Mouse (Mus musculus) CH12.LX (cell line): ENCODE measurements at regions not wholly inside any gene's neighbourhood (a gene's known extent, or its start where the extent isn't known, plus 50 kb on each side); places are given as distances from the start of the nearest gene placed in this dataset.

Experiments used
- DNase-seq: peaks from one replicate; pipeline ENCODE4 v3.0.0-alpha.2; 2013; ENCODE audit errors: extremely low read depth
- H3K27ac ChIP-seq: 2 replicates; pipeline ENCODE4 v1.5.1; 2012; ENCODE audit warnings: low read depth, mild to moderate bottlenecking, control low read depth, moderate library complexity; ENCODE audit not compliant: insufficient read depth
- H3K27me3 ChIP-seq: replicated peaks from 2 replicates; pipeline ENCODE3; 2012; ENCODE audit warnings: inconsistent platforms
- H3K36me3 ChIP-seq, 2 experiments: replicated peaks in 1 of 2; 2 replicates each; pipeline versions ENCODE3 to v1.6.1; 2012; ENCODE audit warnings: inconsistent platforms in 1 of 2, low read length in 1 of 2, mild to moderate bottlenecking in 1 of 2, mixed read lengths in 1 of 2, moderate library complexity in 1 of 2; ENCODE audit not compliant: control insufficient read depth in 1 of 2, insufficient read depth in 1 of 2
- H3K4me1 ChIP-seq, 2 experiments: 2 replicates each; pipeline ENCODE4 v1.6.1; 2012; ENCODE audit warnings: inconsistent platforms in 1 of 2, moderate library complexity in 1 of 2; ENCODE audit not compliant: insufficient read depth in 2 of 2, control insufficient read depth in 1 of 2
- H3K4me2 ChIP-seq: 2 replicates; pipeline ENCODE4 v1.6.1; 2012; ENCODE audit warnings: low read depth, mild to moderate bottlenecking, control low read depth; ENCODE audit not compliant: poor library complexity, insufficient read depth, severe bottlenecking
- H3K4me3 ChIP-seq, 3 experiments: fragments of 150-350 bp in 1 of 3; sonication (generic) in 1 of 3; replicated peaks in 1 of 3; 2 replicates each; pipeline versions ENCODE3 to v1.5.1; 2011 to 2012; ENCODE audit warnings: low read depth in 2 of 3, low read length in 2 of 3, mild to moderate bottlenecking in 2 of 3, moderate library complexity in 2 of 3, control low read depth in 1 of 3, improper control_type of control experiment in 1 of 3, inconsistent platforms in 1 of 3, mixed read lengths in 1 of 3; ENCODE audit not compliant: poor library complexity in 1 of 3
- H3K79me2 ChIP-seq: replicated peaks from 2 replicates; pipeline ENCODE4 v1.6.1; 2012; ENCODE audit warnings: mild to moderate bottlenecking, moderate library complexity; ENCODE audit not compliant: control insufficient read depth, poor library complexity, insufficient read depth, severe bottlenecking; ENCODE audit errors: extremely low read depth
- H3K9ac ChIP-seq: 2 replicates; pipeline ENCODE4 v1.6.1; 2012; ENCODE audit warnings: low read depth, mild to moderate bottlenecking, control low read depth, moderate library complexity; ENCODE audit not compliant: insufficient read depth
- H3K9me3 ChIP-seq: replicated peaks from 2 replicates; pipeline ENCODE3; 2012; ENCODE audit warnings: low read length, inconsistent platforms, mixed read lengths
- ETS1 ChIP-seq: conservative IDR thresholded peaks from 2 replicates; pipeline ENCODE4 v1.6.1; 2012; ENCODE audit warnings: low read depth, mild to moderate bottlenecking, inconsistent platforms, low read length, improper control_type of control experiment, moderate library complexity
- GABPA ChIP-seq: IDR thresholded peaks from 2 replicates; pipeline ENCODE4 v1.6.1; 2012; ENCODE audit warnings: low read depth, low read length, improper control_type of control experiment, inconsistent platforms; ENCODE audit not compliant: insufficient replicate concordance
- HCFC1 ChIP-seq: IDR thresholded peaks from 2 replicates; pipeline ENCODE4 v1.6.1; 2012; ENCODE audit warnings: low read depth, mild to moderate bottlenecking, inconsistent platforms, low read length, improper control_type of control experiment
- IRF4 ChIP-seq: IDR thresholded peaks from 2 replicates; pipeline ENCODE4 v1.6.1; 2014; ENCODE audit warnings: low read depth, mild to moderate bottlenecking, inconsistent platforms, low read length, improper control_type of control experiment
- KAT2A ChIP-seq: IDR thresholded peaks from 2 replicates; pipeline ENCODE4 v1.6.1; 2012; ENCODE audit warnings: low read length, improper control_type of control experiment, inconsistent platforms; ENCODE audit not compliant: insufficient replicate concordance
- MEF2A ChIP-seq: IDR thresholded peaks from 2 replicates; pipeline ENCODE4 v1.6.1; 2014; ENCODE audit warnings: low read depth, mild to moderate bottlenecking, inconsistent platforms, low read length, improper control_type of control experiment, borderline replicate concordance
- PAX5 ChIP-seq: IDR thresholded peaks from 2 replicates; pipeline ENCODE4 v1.6.1; 2012; ENCODE audit warnings: low read length, inconsistent platforms, mixed read lengths
- POLR2A ChIP-seq: IDR thresholded peaks from 2 replicates; pipeline ENCODE4 v1.6.1; 2011; ENCODE audit warnings: low read depth, mild to moderate bottlenecking, improper control_type of control experiment, low read length
- POLR2AphosphoS2 ChIP-seq: IDR thresholded peaks from 2 replicates; pipeline ENCODE4 v1.6.1; 2011; ENCODE audit warnings: low read depth, low read length, improper control_type of control experiment
- SIN3A ChIP-seq: IDR thresholded peaks from 2 replicates; pipeline ENCODE4 v1.6.1; 2012; ENCODE audit warnings: low read length, improper control_type of control experiment, inconsistent platforms
- SMC3 ChIP-seq: IDR thresholded peaks from 2 replicates; pipeline ENCODE4 v1.6.1; 2011; ENCODE audit warnings: low read depth, low read length, improper control_type of control experiment
- UBTF ChIP-seq: IDR thresholded peaks from 2 replicates; pipeline ENCODE4 v1.6.1; 2012; ENCODE audit warnings: low read depth, mild to moderate bottlenecking, inconsistent platforms, low read length, improper control_type of control experiment, moderate library complexity
- USF1 ChIP-seq: IDR thresholded peaks from 2 replicates; pipeline ENCODE4 v1.6.1; 2014; ENCODE audit warnings: low read depth, mild to moderate bottlenecking, inconsistent platforms, low read length, improper control_type of control experiment
- USF2 ChIP-seq: conservative IDR thresholded peaks from 2 replicates; pipeline ENCODE4 v1.6.1; 2011; ENCODE audit warnings: low read depth, low read length, improper control_type of control experiment
- ZC3H11A ChIP-seq: IDR thresholded peaks from 2 replicates; pipeline ENCODE4 v1.6.1; 2012; ENCODE audit warnings: low read depth, mild to moderate bottlenecking, inconsistent platforms, low read length, improper control_type of control experiment
- ZKSCAN1 ChIP-seq: IDR thresholded peaks from 2 replicates; pipeline ENCODE4 v1.6.1; 2012; ENCODE audit warnings: low read depth, inconsistent platforms, low read length, improper control_type of control experiment, borderline replicate concordance
- ZNF384 ChIP-seq: IDR thresholded peaks from 2 replicates; pipeline ENCODE4 v1.6.1; 2012; ENCODE audit warnings: low read depth, low read length, improper control_type of control experiment, inconsistent platforms
- dilution Hi-C: fragments of 300-500 bp; cut with MboI; formaldehyde crosslinking; loops from 2 replicates; pipeline ENCODE4 v1.14.3; 2020; ENCODE audit warnings: low sequenced_read_pairs; ENCODE audit not compliant: extremely low pct_unique_long_range_greater_than_20kb, extremely low pct_ligation_motif_present
- in situ Hi-C: fragments of 300-500 bp; cut with MboI; formaldehyde crosslinking; loops from 3 replicates; pipeline ENCODE4 v1.14.3; 2019; ENCODE audit warnings: low sequenced_read_pairs, low pct_ligation_motif_present, low pct_unique_long_range_greater_than_20kb, mixed read lengths

DNA sequence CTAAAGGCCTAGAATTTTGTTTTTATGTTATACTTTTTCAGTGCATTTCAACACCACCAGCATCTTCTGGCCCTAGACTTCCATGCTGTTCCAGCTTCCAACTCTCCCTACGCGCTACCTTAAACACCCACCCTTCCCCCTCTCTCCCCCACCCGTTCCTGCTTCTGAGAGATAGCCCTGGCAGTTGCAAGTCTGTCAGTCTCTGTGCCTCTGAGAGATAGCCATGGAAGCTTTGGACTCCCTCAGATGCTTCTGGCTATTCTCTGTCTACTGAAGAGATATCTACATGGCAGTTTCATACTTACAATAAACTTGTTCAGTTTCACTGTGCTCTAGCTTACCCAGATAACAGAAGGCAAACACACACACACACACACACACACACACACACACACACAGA lies 252.3 kb upstream of the H2al1a start:
- Histone ChIP-seq H3K4me3 (no peak overlapping the region), H3K9me3 (no peaks in the 10 kb centered on the region), H3K79me2 (no peaks in the 10 kb centered on the region), H3K9ac (no peak overlapping the region), H3K4me1 (peaks cover 0 to 5% of the 10 kb centered on the region in 2 experiments; a peak in 1 of 4 replicates), H3K4me2 (no peak overlapping the region), H3K36me3 (no peaks in the 10 kb centered on the region), H3K27ac (no peak overlapping the region), H3K27me3 (no peaks in the 10 kb centered on the region)
- DNase-seq = no peak
- dilution Hi-C loops (no loop called here), in situ Hi-C loops (no loop called here)
- TF ChIP-seq KAT2A (no peak), USF1 (no peak), UBTF (no peak), POLR2A (no peak), SMC3 (no peak), POLR2AphosphoS2 (no peak)

GRCm38 (mm10) chrX:11082171-11082570 lies 216.9 kb upstream of the H2al1a start:
- Histone ChIP-seq H3K9ac (no peak overlapping the region), H3K9me3 (no peaks in the 10 kb centered on the region), H3K27me3 (no peaks in the 10 kb centered on the region), H3K4me2 (no peak overlapping the region), H3K4me1 (no peaks in the 10 kb centered on the region), H3K36me3 (no peaks in the 10 kb centered on the region), H3K27ac (no peak overlapping the region), H3K4me3 (no peak overlapping the region)
- dilution Hi-C loops = no loop called here
- no peak for DNase-seq
- TF ChIP-seq MEF2A = no peak
- no peak for TF ChIP-seq IRF4
- no peak for TF ChIP-seq POLR2AphosphoS2
- TF ChIP-seq USF2 = no peak
- no peak for TF ChIP-seq PAX5
- TF ChIP-seq, all 38 proteins: peak for 0
- H3K79me2 ChIP-seq = no peaks in the 10 kb centered on the region
- in situ Hi-C loops = no loop called here

DNA sequence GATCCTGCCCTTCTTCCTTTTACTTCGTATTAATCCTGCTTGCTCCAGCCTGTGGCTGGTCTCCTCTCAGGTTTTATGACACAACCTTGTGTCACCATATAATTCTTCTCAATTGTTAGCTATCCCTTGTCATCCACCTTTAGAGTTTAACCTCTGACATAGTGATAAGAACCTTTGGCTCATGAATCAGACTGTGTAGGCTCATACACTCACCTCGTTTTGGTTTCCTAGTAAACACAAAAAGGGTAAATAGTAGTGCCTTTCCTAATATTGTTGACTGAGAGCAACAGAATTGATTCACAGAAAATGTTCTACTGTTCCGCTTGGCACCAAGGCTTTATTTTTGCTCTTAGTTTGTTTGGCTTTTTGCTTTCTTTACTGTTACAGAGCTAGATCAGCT lies 216.2 kb upstream of the H2al1a start:
- Histone ChIP-seq H3K9ac (no peak overlapping the region), H3K36me3 (no peaks in the 10 kb centered on the region), H3K27ac (no peak overlapping the region), H3K4me3 (no peak overlapping the region), H3K9me3 (no peaks in the 10 kb centered on the region), H3K79me2 (no peaks in the 10 kb centered on the region), H3K4me2 (no peak overlapping the region), H3K27me3 (no peaks in the 10 kb centered on the region), H3K4me1 (no peaks in the 10 kb centered on the region)
- in situ Hi-C loops (no loop called here), dilution Hi-C loops (no loop called here)
- no peak for TF ChIP-seq ZKSCAN1
- no peak for TF ChIP-seq PAX5
- TF ChIP-seq HCFC1 = no peak
- no peak for TF ChIP-seq ZNF384
- TF ChIP-seq USF1 = no peak
- TF ChIP-seq SIN3A = no peak
- TF ChIP-seq ZC3H11A = no peak
- no peak for TF ChIP-seq USF2
- no peak for TF ChIP-seq ETS1
- TF ChIP-seq MEF2A = no peak
- no peak for TF ChIP-seq GABPA
- no peak for TF ChIP-seq IRF4
- DNase-seq = no peak
